Mouse (Mus musculus): ENCODE results near the gene 9130023H24Rik. TPM values are rescaled to one million over a fixed set of nuclear protein-coding genes. Genes with fewer than 3 reads are reported as not detected.

9130023H24Rik gene
- polyA plus RNA-seq, 1 experiment from 2014 or later = 9.1 TPM

DNA sequence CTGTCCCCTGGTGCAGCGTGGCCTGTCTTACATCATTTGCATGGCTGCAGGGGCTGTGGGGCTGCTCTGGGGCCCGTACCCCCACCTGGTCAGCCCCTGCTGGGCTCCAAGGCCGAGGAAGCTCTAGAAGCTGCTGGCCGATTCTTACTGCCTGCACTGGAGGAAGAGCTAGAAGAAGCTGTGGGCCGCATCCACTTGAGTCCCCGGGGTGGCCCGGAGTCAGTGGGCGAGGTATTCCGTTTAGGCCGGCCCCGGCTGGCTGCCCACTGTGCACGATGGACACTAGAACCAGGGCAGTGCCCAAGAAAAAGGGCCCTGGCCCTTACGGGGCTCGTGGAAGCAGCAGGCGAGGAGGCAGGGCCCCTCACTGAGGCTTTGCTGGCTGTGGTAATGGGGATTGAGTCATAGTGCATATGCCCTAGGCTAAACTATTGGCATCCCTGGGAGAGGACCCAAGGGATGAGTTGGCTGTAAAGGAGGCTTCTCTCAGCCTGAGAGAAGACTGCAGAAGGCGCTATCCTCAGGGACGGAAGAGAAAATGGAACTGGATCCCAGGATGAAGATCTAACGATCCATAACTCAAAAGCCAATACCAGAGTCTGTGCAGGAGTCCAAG, 6.7 kb upstream of the 9130023H24Rik start:
- H3K4me3 ChIP-seq = no peak overlapping the region
- no peak overlapping the region for H3K4me2 ChIP-seq
- no peak overlapping the region; the same call in 1 of the 2 replicates for H3K9ac ChIP-seq
- H3K27me3 ChIP-seq = no peaks in the 10 kb centered on the region
- no peak overlapping the region for H3K27ac ChIP-seq
- no peaks in the 10 kb centered on the region for H3K9me3 ChIP-seq
- 91% methylated on average over 18 of the region's 18 CpGs for WGBS
- ATAC-seq (ENCODE audit: borderline replicate concordance, extremely low read depth, low FRiP score, low TSS enrichment) = no peak
- peaks cover 53% of the 10 kb centered on the region for H3K36me3 ChIP-seq
- H3K4me1 ChIP-seq = peaks cover 40% of the 10 kb centered on the region

- ATAC-seq (ENCODE audit: borderline replicate concordance, extremely low read depth, low FRiP score, low TSS enrichment) = no peak
- H3K4me1 ChIP-seq = peaks cover 39% of the 10 kb centered on the region
- no peak overlapping the region for H3K4me3 ChIP-seq
- no peaks in the 10 kb centered on the region for H3K27me3 ChIP-seq
- no peak overlapping the region for H3K27ac ChIP-seq
- no peak overlapping the region for H3K9ac ChIP-seq
- H3K36me3 ChIP-seq = peaks cover 48% of the 10 kb centered on the region
- 69% methylated on average over 10 of the region's 10 CpGs for WGBS
- no peak overlapping the region for H3K4me2 ChIP-seq
- H3K9me3 ChIP-seq = no peaks in the 10 kb centered on the region
Measured at GRCm38 (mm10) chr7:128243921-128244320, 6.1 kb upstream of the 9130023H24Rik start.

GRCm38 (mm10) chr7:128242331-128242730, 4.5 kb upstream of the 9130023H24Rik start:
- Histone ChIP-seq H3K9ac (no peak overlapping the region), H3K36me3 (peaks cover 48% of the 10 kb centered on the region)
- WGBS = 96% methylated on average over 16 of the region's 16 CpGs

GRCm38 (mm10) chr7:128240131-128240784, 2.4 kb upstream of the 9130023H24Rik start:
- H3K27ac ChIP-seq = no peak overlapping the region
- H3K4me3 ChIP-seq = no peak overlapping the region
- H3K4me2 ChIP-seq = no peak overlapping the region
- no peaks in the 10 kb centered on the region for H3K27me3 ChIP-seq
- H3K9me3 ChIP-seq = no peaks in the 10 kb centered on the region
- peaks cover 51% of the 10 kb centered on the region for H3K36me3 ChIP-seq
- no peak overlapping the region for H3K9ac ChIP-seq
- no peak for ATAC-seq (ENCODE audit: borderline replicate concordance, extremely low read depth, low FRiP score, low TSS enrichment)
- peaks cover 21% of the 10 kb centered on the region for H3K4me1 ChIP-seq
- 91% methylated on average over 27 of the region's 27 CpGs for WGBS

More at GRCm38 (mm10) chr7:128242331-128242730, 4.5 kb upstream of the 9130023H24Rik start:
- Histone ChIP-seq H3K27ac (no peak overlapping the region), H3K9me3 (no peaks in the 10 kb centered on the region), H3K27me3 (no peaks in the 10 kb centered on the region), H3K4me1 (peaks cover 26% of the 10 kb centered on the region), H3K4me3 (no peak overlapping the region), H3K4me2 (no peak overlapping the region)
- ATAC-seq (ENCODE audit: borderline replicate concordance, extremely low read depth, low FRiP score, low TSS enrichment) = no peak

DNA sequence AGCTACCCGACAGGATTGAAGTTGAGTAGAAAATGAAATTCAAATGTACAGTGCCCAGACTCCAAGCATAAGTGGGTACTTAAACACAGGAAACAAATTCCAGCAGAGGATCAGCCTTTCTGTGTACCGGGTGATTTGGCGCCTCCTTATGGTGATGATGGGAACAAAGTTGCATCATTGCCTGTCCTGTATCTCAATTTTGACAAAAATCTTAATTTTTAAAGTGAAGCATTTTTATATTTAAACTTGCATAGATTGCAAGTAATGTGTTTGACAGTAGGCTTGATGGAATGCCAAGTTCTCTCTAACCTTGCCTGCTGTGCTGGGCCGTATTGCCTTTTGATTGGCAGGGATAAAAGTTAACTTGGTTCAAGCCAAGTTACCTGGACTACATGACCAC, 1.2 kb upstream of the 9130023H24Rik start:
- no peaks in the 10 kb centered on the region for H3K9me3 ChIP-seq
- no peaks in the 10 kb centered on the region for H3K27me3 ChIP-seq
- ATAC-seq (ENCODE audit: borderline replicate concordance, extremely low read depth, low FRiP score, low TSS enrichment) = no peak
- H3K4me3 ChIP-seq = peak overlapping the region; percentile 67
- H3K4me1 ChIP-seq = peaks cover 21% of the 10 kb centered on the region
- peak overlapping the region; percentile 74 for H3K4me2 ChIP-seq
- peaks cover 38% of the 10 kb centered on the region for H3K36me3 ChIP-seq
- 17% methylated on average over 4 of the region's 4 CpGs for WGBS
- no peak overlapping the region; the same call in 1 of the 2 replicates for H3K9ac ChIP-seq
- H3K27ac ChIP-seq = peak overlapping the region; percentile 98

DNA sequence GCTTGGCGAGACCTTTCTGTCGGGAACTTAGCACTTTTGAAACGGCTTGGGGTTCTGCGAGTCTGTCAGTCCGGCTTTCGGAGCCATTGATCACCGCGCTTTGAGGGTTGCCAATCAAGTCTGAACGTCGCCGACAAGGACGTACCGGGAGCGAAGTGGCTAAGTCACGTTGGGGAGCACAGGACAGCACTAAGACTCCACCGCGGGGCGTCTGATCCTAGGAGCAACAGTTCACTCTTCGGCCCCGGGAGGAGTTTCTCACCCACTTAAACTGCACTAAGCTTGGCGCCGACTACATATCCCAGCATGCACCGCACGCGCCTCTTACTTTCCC, 271 bp downstream of the 9130023H24Rik start:
- under 1% methylated on average over 25 of the region's 25 CpGs for WGBS
- peaks cover 21% of the 10 kb centered on the region for H3K4me1 ChIP-seq
- peaks cover 30% of the 10 kb centered on the region for H3K36me3 ChIP-seq
- no peaks in the 10 kb centered on the region for H3K27me3 ChIP-seq
- peak overlapping the region; percentile 74 for H3K4me2 ChIP-seq
- no peaks in the 10 kb centered on the region for H3K9me3 ChIP-seq
- peak overlapping the region; percentile 67 for H3K4me3 ChIP-seq
- peak overlapping the region; percentile 79 for H3K9ac ChIP-seq
- H3K27ac ChIP-seq = peak overlapping the region; percentile 98
- ATAC-seq (ENCODE audit: borderline replicate concordance, extremely low read depth, low FRiP score, low TSS enrichment) = no peak

DNA sequence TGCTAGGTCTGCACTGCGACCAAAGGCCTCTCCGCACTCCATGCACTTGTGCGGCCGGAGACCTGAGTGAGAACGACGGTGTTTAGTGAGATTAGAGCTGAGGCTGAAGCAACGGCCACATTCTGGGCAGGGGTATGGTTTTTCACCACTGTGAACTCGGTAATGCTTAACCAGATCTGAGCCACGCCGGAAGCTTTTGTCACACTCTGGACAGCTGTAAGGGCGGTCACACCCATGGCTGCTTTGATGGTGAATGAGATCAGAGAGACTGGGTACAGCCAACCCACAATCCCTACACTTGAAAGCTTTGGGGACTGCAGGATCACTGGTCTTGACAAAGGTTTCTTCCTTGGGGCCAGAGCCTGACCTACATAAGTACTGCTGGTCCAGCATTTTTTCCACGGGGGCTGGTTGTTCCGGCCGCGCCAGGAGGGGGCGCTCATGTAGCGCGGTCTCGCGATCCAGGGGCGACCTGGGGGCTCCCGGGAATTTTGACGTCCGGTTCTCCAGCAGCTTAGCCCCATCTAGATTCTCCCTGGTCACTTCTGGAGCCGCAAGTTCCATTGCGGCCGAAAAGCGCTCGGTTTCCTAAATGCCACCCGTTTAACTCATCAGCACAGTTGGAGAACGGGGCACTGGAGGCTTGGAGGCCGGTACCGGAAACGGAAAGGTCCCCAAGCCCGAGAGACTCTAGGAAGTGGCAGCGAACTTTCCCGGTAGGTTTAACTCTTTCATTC, 807 bp downstream of the 9130023H24Rik start, which contains the start of gene Armc5:
Armc5 (plus strand) TSS at position 487 of the 737 bp plus-strand sequence.
- peak; percentile 15; the same call in 1 of the 2 replicates for ATAC-seq (ENCODE audit: borderline replicate concordance, extremely low read depth, low FRiP score, low TSS enrichment)
- Histone ChIP-seq H3K4me2 (peak within 1 kb of the TSS; percentile 74), H3K27ac (peak within 1 kb of the TSS; percentile 98), H3K4me1 (peaks cover 21% of the 10 kb centered on the region), H3K27me3 (no peaks in the 10 kb centered on the region), H3K9ac (peak within 1 kb of the TSS; percentile 79), H3K36me3 (peaks cover 25% of the 10 kb centered on the region), H3K4me3 (peak within 1 kb of the TSS; percentile 67), H3K9me3 (no peaks in the 10 kb centered on the region)
- 23% methylated on average over 37 of the region's 37 CpGs for whole genome bisulfite sequencing

- peak overlapping the region; percentile 67; the same call in 1 of the 2 replicates for H3K4me3 ChIP-seq
- no peak overlapping the region for H3K9ac ChIP-seq
Measured at GRCm38 (mm10) chr7:128236426-128236825, 1.4 kb downstream of the 9130023H24Rik start.

DNA sequence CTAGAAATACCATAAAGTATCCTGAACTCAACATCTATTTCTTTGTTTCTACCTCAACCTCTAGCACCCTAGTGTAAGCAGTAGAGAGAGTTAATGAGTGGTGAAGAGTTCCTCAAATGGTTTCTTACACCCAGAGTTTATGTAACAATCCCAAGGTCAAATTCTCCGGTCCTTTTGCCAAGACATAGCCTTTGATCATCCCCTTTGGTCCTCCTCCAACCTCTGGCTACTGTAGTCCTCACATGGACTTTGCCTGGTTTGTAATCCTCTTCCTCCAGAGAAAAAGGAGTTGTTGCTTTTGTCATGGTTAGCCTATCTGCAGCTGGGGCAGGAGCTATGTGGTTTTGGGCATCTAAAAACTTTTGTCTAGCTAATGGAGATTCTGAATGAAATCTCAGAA, 2.4 kb downstream of the 9130023H24Rik start:
- Histone ChIP-seq H3K4me2 (no peak overlapping the region), H3K4me1 (peaks cover 20% of the 10 kb centered on the region), H3K4me3 (no peak overlapping the region), H3K9me3 (no peaks in the 10 kb centered on the region), H3K36me3 (peaks cover 10% of the 10 kb centered on the region), H3K27me3 (peaks cover 4% of the 10 kb centered on the region; the same call in 1 of the 2 replicates), H3K9ac (no peak overlapping the region), H3K27ac (no peak overlapping the region)
- 62% methylated on average over 1 of the region's 1 CpGs for WGBS
- ATAC-seq (ENCODE audit: borderline replicate concordance, extremely low read depth, low FRiP score, low TSS enrichment) = no peak

More at GRCm38 (mm10) chr7:128236426-128236825, 1.4 kb downstream of the 9130023H24Rik start:
- no peaks in the 10 kb centered on the region for H3K27me3 ChIP-seq
- 93% methylated on average over 13 of the region's 13 CpGs for WGBS
- peak overlapping the region; percentile 98; the same call in 1 of the 2 replicates for H3K27ac ChIP-seq
- peaks cover 19% of the 10 kb centered on the region for H3K36me3 ChIP-seq
- peak overlapping the region; percentile 74 for H3K4me2 ChIP-seq
- peaks cover 21% of the 10 kb centered on the region for H3K4me1 ChIP-seq
- ATAC-seq (ENCODE audit: borderline replicate concordance, extremely low read depth, low FRiP score, low TSS enrichment) = no peak
- H3K9me3 ChIP-seq = no peaks in the 10 kb centered on the region

DNA sequence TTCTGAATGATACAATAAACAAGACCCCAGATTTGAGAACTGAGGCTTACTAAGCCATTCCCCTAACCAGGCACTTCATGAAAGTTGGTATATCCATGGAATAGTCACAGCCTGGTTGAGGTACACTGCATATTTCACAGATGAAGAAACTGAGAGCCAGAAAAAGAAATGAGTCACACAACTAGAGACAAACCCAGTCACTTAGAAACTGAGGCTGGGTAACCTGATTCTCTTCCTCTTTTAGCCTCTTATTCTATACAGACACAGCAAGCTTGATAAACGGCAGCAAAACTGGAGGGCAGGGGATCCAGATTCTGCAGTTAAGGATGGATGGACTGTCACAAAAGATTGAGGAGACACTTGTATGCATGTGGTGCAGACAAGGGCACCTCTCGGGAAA, 3.0 kb downstream of the 9130023H24Rik start:
- Histone ChIP-seq H3K4me1 (peaks cover 14% of the 10 kb centered on the region), H3K27ac (no peak overlapping the region), H3K4me2 (no peak overlapping the region), H3K27me3 (peaks cover 7% of the 10 kb centered on the region; the same call in 1 of the 2 replicates), H3K9me3 (no peaks in the 10 kb centered on the region), H3K9ac (no peak overlapping the region), H3K36me3 (peaks cover 4% of the 10 kb centered on the region; the same call in 1 of the 2 replicates), H3K4me3 (no peak overlapping the region)
- no peak for ATAC-seq (ENCODE audit: borderline replicate concordance, extremely low read depth, low FRiP score, low TSS enrichment)
- 70% methylated on average over 2 of the region's 2 CpGs for WGBS

- Histone ChIP-seq H3K4me3 (no peak overlapping the region), H3K9ac (no peak overlapping the region), H3K9me3 (no peaks in the 10 kb centered on the region), H3K27me3 (peaks cover 7% of the 10 kb centered on the region; the same call in 1 of the 2 replicates), H3K4me1 (peaks cover 4% of the 10 kb centered on the region), H3K27ac (no peak overlapping the region), H3K4me2 (no peak overlapping the region), H3K36me3 (0 out of 2 replicates have a peak, but pooled peaks cover 3% of the 10 kb centered on the region)
- WGBS = 26% methylated on average over 8 of the region's 8 CpGs
- no peak for ATAC-seq (ENCODE audit: borderline replicate concordance, extremely low read depth, low FRiP score, low TSS enrichment)
Measured at GRCm38 (mm10) chr7:128231741-128232140, 6.1 kb downstream of the 9130023H24Rik start.
